Mouse (Mus musculus) cortical plate, adult 2 months (tissue): Measurements from ENCODE around the gene Lama5.

Experiments
- CTCF ChIP-seq: fragments of 200-500 bp; IDR thresholded peaks from 2 replicates; pipeline ENCODE4 v1.5.1; 2011; ENCODE audit warnings: mild to moderate bottlenecking, control low read depth, low read length; ENCODE audit not compliant: insufficient read depth; ENCODE audit errors: extremely low read depth
- POLR2A ChIP-seq: fragments of 200-500 bp; IDR thresholded peaks from 2 replicates; pipeline ENCODE4 v1.6.1; 2011; ENCODE audit warnings: mild to moderate bottlenecking, low read length, control low read depth; ENCODE audit not compliant: insufficient read depth; ENCODE audit errors: extremely low read depth

DNA sequence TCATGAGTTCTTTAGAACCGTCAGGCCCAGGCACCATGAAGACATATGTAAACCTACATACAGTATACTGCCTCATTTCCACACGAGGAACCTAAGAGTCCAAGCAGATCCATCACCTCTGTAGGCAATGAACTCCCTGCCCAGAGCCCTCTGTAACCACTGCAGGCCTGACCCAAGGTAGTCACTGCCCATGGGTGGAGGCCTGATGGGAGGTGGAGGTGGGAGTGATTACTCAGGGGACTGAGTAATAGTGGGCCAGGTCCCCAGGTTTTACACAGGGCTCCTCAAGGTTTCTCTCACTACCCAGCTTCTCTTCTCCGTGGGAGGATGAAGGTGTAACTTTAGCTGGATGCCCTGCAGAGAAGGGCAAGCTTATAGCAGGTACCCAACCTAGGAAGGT, 3.5 kb upstream of the Lama5 start:
- TF ChIP-seq POLR2A (no peak), CTCF (no peak)
